Mouse (Mus musculus) neural tube, embryonic 12.5 days (tissue): ENCODE results near the gene Rgs11. TPM values are rescaled to one million over a fixed set of nuclear protein-coding genes. Genes with fewer than 3 reads are reported as not detected.

Source experiments
- ATAC-seq: fragments of 200-750 bp; cut with Nextera tagmentation; 2 replicates; pipeline ENCODE4 v1.8.0; 2017; ENCODE audit warnings: low read depth, mild to moderate bottlenecking, moderate TSS enrichment, moderate library complexity; ENCODE audit not compliant: low FRiP score
- H3K27ac ChIP-seq: fragments of 300-500 bp; sonication (generic); 2 replicates; pipeline ENCODE4 v1.5.1; 2016
- H3K27me3 ChIP-seq: fragments of 300-500 bp; sonication (generic); replicated peaks from 2 replicates; pipeline ENCODE4 v1.6.1; 2016; ENCODE audit warnings: mild to moderate bottlenecking
- H3K36me3 ChIP-seq: fragments of 300-500 bp; sonication (generic); 2 replicates; pipeline ENCODE4 v1.6.1; 2016; ENCODE audit warnings: mild to moderate bottlenecking
- H3K4me1 ChIP-seq: fragments of 300-500 bp; sonication (generic); 2 replicates; pipeline ENCODE4 v1.6.1; 2016
- H3K4me2 ChIP-seq: fragments of 300-500 bp; sonication (generic); replicated peaks from 2 replicates; pipeline ENCODE4 v1.6.1; 2016; ENCODE audit warnings: mild to moderate bottlenecking
- H3K4me3 ChIP-seq: fragments of 300-500 bp; sonication (generic); 2 replicates; pipeline ENCODE4 v1.5.1; 2016
- H3K9ac ChIP-seq: fragments of 300-500 bp; sonication (generic); 2 replicates; pipeline ENCODE4 v1.6.1; 2016; ENCODE audit warnings: mild to moderate bottlenecking
- H3K9me3 ChIP-seq: fragments of 300-500 bp; sonication (generic); 2 replicates; pipeline ENCODE4 v1.6.1; 2016; ENCODE audit warnings: mild to moderate bottlenecking
- WGBS: fragments of 180-500 bp; shearing (Covaris S2); methylation state at CpG from one replicate; pipeline ENCODE4 v1.1.7; 2016; 5-methylcytosine and 5-hydroxymethylcytosine counted together
- polyA plus RNA-seq: library from polyadenylated mRNA; unstranded; fragments of >200 nt; fragmentation: Nextera tagmentation; extraction: Ambion mirVana; gene quantifications from 2 replicates; pipeline ENCODE4 v1.2.1, GENCODE M21; 2016

Rgs11 gene
- polyA plus RNA-seq, 1 experiment from 2014 or later: 6.3 TPM

DNA sequence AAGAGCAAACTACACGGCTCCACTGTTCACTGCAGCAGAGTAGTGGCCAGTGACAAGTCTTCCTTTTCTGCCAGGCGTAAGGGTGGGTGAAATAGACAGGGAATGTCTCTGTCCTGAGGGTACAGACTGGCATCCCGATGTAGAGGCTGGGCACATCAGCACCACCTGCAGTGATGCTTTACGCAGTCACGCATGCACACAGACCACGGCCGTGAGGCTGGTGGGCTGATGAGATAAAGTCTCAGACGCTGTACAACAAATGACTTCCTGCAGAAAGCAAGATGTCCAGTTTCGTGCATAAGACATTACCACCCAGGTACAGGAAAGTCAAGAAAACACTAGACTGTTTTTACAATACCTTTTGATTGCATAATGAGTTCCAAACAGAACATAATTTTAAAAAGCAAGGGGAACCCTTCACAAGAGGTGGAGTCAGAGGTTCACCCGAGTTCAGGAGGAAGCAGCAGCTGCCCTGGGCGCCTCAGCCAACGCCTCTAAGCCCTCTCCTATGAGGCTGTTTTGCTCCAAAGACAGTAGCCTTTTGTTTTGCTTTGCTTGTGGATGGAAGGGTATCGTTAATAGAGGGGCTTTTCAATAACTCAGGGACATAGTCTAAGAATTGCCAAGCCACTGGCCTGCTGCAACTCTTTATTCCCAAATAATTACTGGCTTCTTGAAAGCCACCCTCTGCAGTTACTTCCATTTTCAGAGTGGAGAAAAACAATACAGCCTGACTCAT, 32.5 kb downstream of the Rgs11 start:
- WGBS: 51% methylated on average over 13 of the region's 13 CpGs
- no peaks in the 10 kb centered on the region for H3K9me3 ChIP-seq
- no peak for ATAC-seq

GRCm38 (mm10) chr17:26237667-26238066, 34.9 kb downstream of the Rgs11 start:
- H3K4me2 ChIP-seq: no peak overlapping the region
- H3K9ac ChIP-seq: no peak overlapping the region
- H3K27ac ChIP-seq: no peak overlapping the region
- no peaks in the 10 kb centered on the region for H3K9me3 ChIP-seq
- no peaks in the 10 kb centered on the region for H3K36me3 ChIP-seq
- whole genome bisulfite sequencing: 85% methylated on average over 10 of the region's 10 CpGs
- no peak for ATAC-seq
- H3K4me3 ChIP-seq: no peak overlapping the region
- peaks cover 9% of the 10 kb centered on the region for H3K4me1 ChIP-seq
- H3K27me3 ChIP-seq: no peaks in the 10 kb centered on the region

More for the DNA sequence above, 32.5 kb downstream of the Rgs11 start:
- Histone ChIP-seq H3K4me1 (peaks cover 9% of the 10 kb centered on the region), H3K4me2 (no peak overlapping the region), H3K27ac (no peak overlapping the region), H3K27me3 (no peaks in the 10 kb centered on the region), H3K9ac (no peak overlapping the region), H3K4me3 (no peak overlapping the region), H3K36me3 (no peaks in the 10 kb centered on the region)

- no peak overlapping the region for H3K4me3 ChIP-seq
- no peaks in the 10 kb centered on the region for H3K27me3 ChIP-seq
- no peak overlapping the region for H3K27ac ChIP-seq
- H3K36me3 ChIP-seq: no peaks in the 10 kb centered on the region
- 76% methylated on average over 2 of the region's 2 CpGs for WGBS
- no peak overlapping the region for H3K9ac ChIP-seq
- no peak overlapping the region for H3K4me2 ChIP-seq
- no peaks in the 10 kb centered on the region for H3K9me3 ChIP-seq
- ATAC-seq: no peak
- H3K4me1 ChIP-seq: peaks cover 9% of the 10 kb centered on the region
Observed at GRCm38 (mm10) chr17:26239551-26239950, 36.8 kb downstream of the Rgs11 start.

DNA sequence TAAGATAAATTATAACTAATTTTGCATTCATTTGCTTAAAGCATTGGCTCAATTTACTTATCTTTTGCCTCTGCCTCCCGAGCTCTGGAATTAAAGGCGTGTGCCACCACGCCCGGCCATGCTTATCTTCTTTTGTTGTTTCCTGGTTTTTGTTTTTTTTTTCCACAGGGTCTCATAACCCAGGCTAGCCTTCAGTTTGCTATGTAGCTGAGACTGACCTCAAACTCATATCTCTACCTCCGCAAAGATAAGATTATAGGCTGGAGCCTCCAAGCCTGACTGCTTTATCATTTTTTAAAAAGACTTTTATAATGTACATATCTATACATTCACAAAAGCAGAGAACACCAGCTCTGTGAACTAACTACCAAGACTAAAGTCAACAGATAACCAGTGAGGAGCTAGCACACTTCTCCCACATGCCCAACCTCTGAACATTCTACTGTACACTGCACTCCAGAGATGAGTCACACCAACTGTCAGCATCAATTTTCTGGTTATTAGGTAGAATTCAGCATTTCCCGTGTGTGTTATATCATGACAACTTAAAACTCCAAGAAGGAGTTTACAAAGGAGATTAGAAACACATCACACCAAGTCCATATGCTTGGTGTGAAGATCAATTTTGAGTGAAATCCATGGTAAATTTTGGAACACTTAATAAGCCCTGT, 37.5 kb downstream of the Rgs11 start:
- no peak overlapping the region for H3K27ac ChIP-seq
- ATAC-seq: no peak
- no peak overlapping the region for H3K9ac ChIP-seq
- no peaks in the 10 kb centered on the region for H3K36me3 ChIP-seq
- no peaks in the 10 kb centered on the region for H3K27me3 ChIP-seq
- no peak overlapping the region for H3K4me3 ChIP-seq
- no peaks in the 10 kb centered on the region for H3K9me3 ChIP-seq
- WGBS: 85% methylated on average over 6 of the region's 6 CpGs
- peaks cover 5% of the 10 kb centered on the region for H3K4me1 ChIP-seq
- H3K4me2 ChIP-seq: no peak overlapping the region

GRCm38 (mm10) chr17:26240990-26241389, 38.2 kb downstream of the Rgs11 start:
- H3K9me3 ChIP-seq: no peaks in the 10 kb centered on the region
- H3K4me1 ChIP-seq: no peaks in the 10 kb centered on the region; the same call in none of the 2 replicates
- H3K27me3 ChIP-seq: no peaks in the 10 kb centered on the region
- H3K27ac ChIP-seq: no peak overlapping the region
- no peak overlapping the region for H3K9ac ChIP-seq
- H3K36me3 ChIP-seq: no peaks in the 10 kb centered on the region
- 84% methylated on average over 6 of the region's 6 CpGs for WGBS
- H3K4me3 ChIP-seq: no peak overlapping the region
- H3K4me2 ChIP-seq: no peak overlapping the region
- no peak for ATAC-seq

GRCm38 (mm10) chr17:26243471-26244100, 40.8 kb downstream of the Rgs11 start:
- WGBS: under 1% methylated on average over 32 of the region's 32 CpGs
- peak overlapping the region; percentile 54 for H3K9ac ChIP-seq
- H3K27me3 ChIP-seq: no peaks in the 10 kb centered on the region
- peak; percentile 87 for ATAC-seq
- H3K4me2 ChIP-seq: peak overlapping the region; percentile 73
- H3K9me3 ChIP-seq: no peaks in the 10 kb centered on the region
- H3K4me3 ChIP-seq: peak overlapping the region; percentile 60
- H3K27ac ChIP-seq: no peak overlapping the region
- H3K4me1 ChIP-seq: no peaks in the 10 kb centered on the region; the same call in 1 of the 2 replicates
- H3K36me3 ChIP-seq: no peaks in the 10 kb centered on the region

GRCm38 (mm10) chr17:26244101-26244841, 41.5 kb downstream of the Rgs11 start, which contains the start of gene Fam234a:
Fam234a (minus strand) TSS chr17:26244242.
- WGBS: 8% methylated on average over 33 of the region's 33 CpGs
- peak within 1 kb of the TSS; percentile 73 for H3K4me2 ChIP-seq

GRCm38 (mm10) chr17:26251886-26252538, 49.3 kb downstream of the Rgs11 start:
- Histone ChIP-seq H3K9me3 (no peaks in the 10 kb centered on the region), H3K4me1 (peaks cover 9% of the 10 kb centered on the region), H3K4me2 (peak overlapping the region; percentile 68), H3K27ac (no peak overlapping the region), H3K4me3 (peak overlapping the region; percentile 99; the same call in 1 of the 2 replicates), H3K27me3 (no peaks in the 10 kb centered on the region), H3K36me3 (peaks cover 8% of the 10 kb centered on the region), H3K9ac (no peak overlapping the region)
- ATAC-seq: no peak
- 63% methylated on average over 4 of the region's 4 CpGs for WGBS

More at GRCm38 (mm10) chr17:26244101-26244841, 41.5 kb downstream of the Rgs11 start, which contains the start of gene Fam234a:
- H3K36me3 ChIP-seq: no peaks in the 10 kb centered on the region
- H3K4me3 ChIP-seq: peak within 1 kb of the TSS; percentile 60
- ATAC-seq: peak; percentile 96
- H3K9me3 ChIP-seq: no peaks in the 10 kb centered on the region
- peak within 1 kb of the TSS; percentile 54 for H3K9ac ChIP-seq
- H3K27me3 ChIP-seq: no peaks in the 10 kb centered on the region
- H3K4me1 ChIP-seq: no peaks in the 10 kb centered on the region; the same call in 1 of the 2 replicates
- peak within 1 kb of the TSS; percentile 50; the same call in 1 of the 2 replicates for H3K27ac ChIP-seq

DNA sequence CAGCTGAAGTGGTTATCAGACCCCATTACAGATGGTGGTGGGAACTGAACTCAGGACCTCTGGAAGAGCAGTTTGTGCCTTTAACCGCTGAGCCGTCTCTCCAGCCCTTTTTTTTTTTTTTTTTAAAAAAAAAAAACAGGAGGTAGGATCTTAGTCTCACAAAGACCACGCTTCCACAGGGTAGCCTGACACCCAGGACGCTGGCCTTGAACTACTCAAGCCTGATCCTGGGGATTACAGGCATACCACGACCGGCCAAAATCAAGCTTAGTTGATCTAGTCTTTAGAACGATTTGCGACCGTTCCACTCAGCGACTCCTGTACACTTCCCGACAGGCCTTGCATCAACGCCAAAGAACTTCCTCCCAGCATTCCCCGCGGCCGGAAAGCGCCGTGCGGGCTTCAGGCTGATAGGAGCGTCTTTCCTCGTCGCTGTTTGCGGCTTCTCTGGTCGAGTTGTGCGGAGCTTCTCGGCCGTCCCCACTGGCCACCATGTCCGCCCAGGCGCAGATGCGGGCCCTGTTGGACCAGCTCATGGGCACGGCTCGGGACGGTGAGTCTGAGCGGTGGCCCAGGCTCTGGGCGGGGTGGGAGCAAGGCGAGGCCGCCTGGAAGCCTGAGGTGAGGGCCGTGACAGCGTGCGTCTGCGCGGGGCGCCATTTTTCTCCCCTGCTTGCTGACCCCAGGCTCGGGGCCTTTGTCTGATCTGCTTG, 49.9 kb downstream of the Rgs11 start, which contains the start of gene Luc7l:
TSS of gene Luc7l (plus strand) at position 358 of the 713 bp plus-strand sequence.
- peak within 1 kb of the TSS; percentile 91 for H3K27ac ChIP-seq
- peaks cover 9% of the 10 kb centered on the region for H3K4me1 ChIP-seq
- H3K9me3 ChIP-seq: no peaks in the 10 kb centered on the region
- under 1% methylated on average over 43 of the region's 43 CpGs for WGBS
- H3K36me3 ChIP-seq: peaks cover 15% of the 10 kb centered on the region
- H3K27me3 ChIP-seq: no peaks in the 10 kb centered on the region
- H3K4me3 ChIP-seq: peak within 1 kb of the TSS; percentile 99
- peak within 1 kb of the TSS; percentile 68 for H3K4me2 ChIP-seq
- ATAC-seq: peak; percentile 92
- H3K9ac ChIP-seq: peak within 1 kb of the TSS; percentile 95

DNA sequence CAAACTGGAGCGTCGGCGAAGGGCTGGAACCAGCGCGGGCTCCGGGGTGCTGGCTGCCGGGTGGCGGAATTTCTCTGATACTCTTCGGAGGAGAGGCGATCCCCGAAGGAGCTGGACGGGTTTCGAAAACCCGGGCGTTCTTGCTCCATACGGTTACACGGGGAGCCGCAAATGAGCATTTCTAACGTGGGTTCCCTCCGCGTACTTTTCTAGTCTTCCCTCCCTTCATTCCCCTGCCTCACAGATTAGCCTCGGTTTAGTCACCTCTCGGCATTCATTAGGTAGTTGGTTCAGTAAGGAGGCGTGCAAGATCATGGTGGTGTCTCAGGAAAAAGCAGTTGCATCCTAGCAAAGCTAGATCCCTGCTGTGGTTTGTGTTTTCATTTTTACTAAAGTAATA, 50.6 kb downstream of the Rgs11 start:
- H3K27me3 ChIP-seq: no peaks in the 10 kb centered on the region
- 1% methylated on average over 24 of the region's 24 CpGs for WGBS
- H3K4me1 ChIP-seq: peaks cover 9% of the 10 kb centered on the region
- H3K27ac ChIP-seq: peak overlapping the region; percentile 91
- peak overlapping the region; percentile 95 for H3K9ac ChIP-seq
- peak overlapping the region; percentile 68 for H3K4me2 ChIP-seq
- no peaks in the 10 kb centered on the region for H3K9me3 ChIP-seq
- no peak for ATAC-seq
- peak overlapping the region; percentile 99 for H3K4me3 ChIP-seq
- peaks cover 21% of the 10 kb centered on the region for H3K36me3 ChIP-seq

DNA sequence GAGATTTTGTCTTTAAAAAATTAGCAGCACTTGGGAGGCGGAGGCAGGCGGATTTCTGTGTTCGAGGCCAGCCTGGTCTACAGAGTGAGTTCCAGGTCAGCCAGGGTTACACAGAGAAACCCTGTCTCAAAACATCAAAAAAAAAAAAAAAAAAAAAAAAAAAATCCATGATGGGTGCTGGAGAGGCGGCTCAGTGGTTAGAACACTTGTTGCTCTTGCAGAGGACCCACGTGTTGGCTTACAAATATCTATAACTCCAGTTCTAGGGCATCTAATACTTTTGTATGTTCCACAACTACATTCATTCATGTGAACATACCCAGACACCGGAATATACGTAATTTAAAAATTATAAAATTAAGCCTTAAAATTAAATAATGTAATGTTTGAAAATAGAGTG, 52.6 kb downstream of the Rgs11 start:
- no peak overlapping the region for H3K4me2 ChIP-seq
- WGBS: 92% methylated on average over 7 of the region's 7 CpGs
- H3K36me3 ChIP-seq: peaks cover 37% of the 10 kb centered on the region
- no peak overlapping the region for H3K27ac ChIP-seq
- no peak overlapping the region for H3K4me3 ChIP-seq
- H3K9ac ChIP-seq: no peak overlapping the region
- no peaks in the 10 kb centered on the region for H3K9me3 ChIP-seq
- no peak for ATAC-seq
- H3K4me1 ChIP-seq: peaks cover 9% of the 10 kb centered on the region
- H3K27me3 ChIP-seq: no peaks in the 10 kb centered on the region
